Mouse (Mus musculus): ENCODE results near the gene Pde2a.

DNA sequence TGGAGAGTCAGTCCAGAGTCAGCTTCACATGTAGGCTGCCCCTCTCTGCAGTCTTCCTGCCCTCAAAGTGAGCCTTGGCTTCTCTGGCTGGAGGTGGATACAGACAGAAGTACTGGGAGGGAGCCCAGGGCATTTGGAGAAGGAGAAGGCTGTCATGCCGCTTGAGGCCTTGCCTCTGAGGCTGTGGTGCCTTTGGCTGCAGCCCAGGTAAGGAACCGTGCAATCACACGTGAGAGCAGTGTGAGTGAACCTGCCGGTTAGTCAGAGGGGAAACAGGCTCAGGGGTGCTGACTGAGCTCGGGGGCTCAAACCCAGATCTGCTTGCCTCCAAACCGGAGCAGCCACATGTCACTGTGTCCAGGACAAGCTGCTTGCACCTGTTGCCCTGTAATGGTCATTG is 40.0 kb upstream of the Pde2a start:
- no peak for TF ChIP-seq CTCF (IDR thresholded peaks at IDR 0.05; ENCODE audit: low read depth)
- TF ChIP-seq EP300 (IDR thresholded peaks at IDR 0.05; ENCODE audit: low read depth), result no peak
